In the genomic region with DNA sequence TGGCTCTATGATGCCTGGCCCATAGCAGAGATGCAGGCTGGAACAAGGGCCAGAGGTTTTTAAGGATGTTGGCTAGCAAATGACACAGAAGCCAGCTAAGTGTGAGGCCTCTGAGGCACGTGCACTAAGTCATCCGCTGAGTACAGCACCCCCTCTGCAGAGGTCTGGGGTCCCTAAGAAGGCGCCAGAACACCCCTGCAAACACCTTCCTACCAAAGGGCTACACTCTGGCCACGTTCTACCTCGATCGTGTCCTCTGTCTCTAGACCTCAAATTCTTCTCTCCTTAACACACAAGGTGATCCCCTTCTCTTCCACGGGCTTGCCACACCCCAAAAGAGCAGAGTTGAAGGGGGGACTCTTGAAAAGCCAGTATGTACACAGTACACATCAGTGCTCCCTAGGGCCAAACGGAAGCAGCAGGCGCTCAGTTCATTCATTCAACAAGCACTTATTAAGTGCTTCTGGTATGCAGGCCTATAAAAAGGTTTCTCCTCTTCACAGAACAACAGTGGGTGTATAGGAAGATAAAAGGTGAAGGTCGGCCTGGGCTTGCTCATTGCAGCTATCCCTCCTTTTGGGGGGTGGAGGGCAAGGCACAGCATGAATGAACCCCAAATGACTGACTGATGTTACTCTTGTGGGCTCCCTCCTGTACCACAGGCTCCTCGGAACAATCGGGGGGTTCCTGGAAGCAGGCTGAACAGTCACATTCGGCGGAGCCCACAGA, we compare ENCODE assay signal across 10 mouse cellular contexts. TPM values are rescaled to one million over a fixed set of nuclear protein-coding genes. Genes with fewer than 3 reads are reported as not detected.
DNase-seq lines count a peak whose midpoint lies in the region; ATAC-seq lines count a peak whose summit lies in the region.
"Had no signal": no experiment of that assay in that cellular context is flagged by ENCODE, and none has a peak within 500 bp of the region (broad histone marks: within the 10 kb centered on the region; RNA-seq: fewer than 3 reads in every experiment).

No protein-coding gene starts in this region.

- H3K9ac ChIP-seq in embryonic facial prominence, embryonic 11.5 days (replicated peaks; ENCODE audit: low read length): no peak overlapping the region
- no peak overlapping the region for H3K9ac ChIP-seq in hindbrain, embryonic 12.5 days
- 0 out of 2 replicates have a peak overlapping the region, but pooled peaks have one; percentile 19 for H3K9ac ChIP-seq in midbrain, embryonic 13.5 days (replicated peaks)

- H3K4me3 ChIP-seq in embryonic facial prominence, embryonic 11.5 days (ENCODE audit: low read depth, low read length): no peak overlapping the region
- no peak overlapping the region for H3K4me3 ChIP-seq in hindbrain, embryonic 12.5 days
- H3K4me3 ChIP-seq in midbrain, embryonic 13.5 days (replicated peaks): no peak overlapping the region

- H3K4me1 ChIP-seq in embryonic facial prominence, embryonic 11.5 days (ENCODE audit: control insufficient read depth, insufficient read depth, low read length): peaks cover 7% of the 10 kb centered on the region
- H3K4me1 ChIP-seq in hindbrain, embryonic 12.5 days: peaks cover 51% of the 10 kb centered on the region
- peaks cover 47% of the 10 kb centered on the region for H3K4me1 ChIP-seq in midbrain, embryonic 13.5 days (replicated peaks)

- 48% methylated on average over 14 of the region's 14 CpGs for WGBS in embryonic facial prominence, embryonic 11.5 days
- 33% methylated on average over 14 of the region's 14 CpGs for WGBS in hindbrain, embryonic 12.5 days
- 27% methylated on average over 14 of the region's 14 CpGs for WGBS in midbrain, embryonic 13.5 days

- peak; percentile 64 for DNase-seq in R1 (ENCODE audit: low read depth, low spot score)
- DNase-seq in embryonic facial prominence, embryonic 11.5 days (ENCODE audit: low spot score): no peak
- no peak for DNase-seq in embryo, embryonic 10.5 days (ENCODE audit: low spot score)
- no peak for DNase-seq in layer of hippocampus, adult 9-11 months
- no peak for DNase-seq in spleen, postnatal 4 days (ENCODE audit: low spot score in 2 of 2)
- DNase-seq: heart, postnatal 36 days; kidney, adult 9 months; thymus, postnatal 4 days had no signal

- H3K36me3 ChIP-seq in embryonic facial prominence, embryonic 11.5 days (replicated peaks; ENCODE audit: control insufficient read depth, insufficient read depth, low read depth, low read length): no peaks in the 10 kb centered on the region
- H3K36me3 ChIP-seq in hindbrain, embryonic 12.5 days: no peaks in the 10 kb centered on the region
- H3K36me3 ChIP-seq in midbrain, embryonic 13.5 days: no peaks in the 10 kb centered on the region

- no peaks in the 10 kb centered on the region for H3K9me3 ChIP-seq in embryonic facial prominence, embryonic 11.5 days (replicated peaks; ENCODE audit: control insufficient read depth, low read length)
- no peaks in the 10 kb centered on the region for H3K9me3 ChIP-seq in hindbrain, embryonic 12.5 days (replicated peaks)
- no peaks in the 10 kb centered on the region for H3K9me3 ChIP-seq in midbrain, embryonic 13.5 days

- ATAC-seq in embryonic facial prominence, embryonic 11.5 days (replicated peaks; ENCODE audit: insufficient number of reproducible peaks, low FRiP score, low TSS enrichment, low read depth): no peak
- ATAC-seq in hindbrain, embryonic 12.5 days (ENCODE audit: low FRiP score): no peak; the same call in 1 of the 2 replicates
- peak; percentile 51 for ATAC-seq in midbrain, embryonic 13.5 days

- no peak overlapping the region for H3K4me2 ChIP-seq in embryonic facial prominence, embryonic 11.5 days (ENCODE audit: low read depth, low read length)
- H3K4me2 ChIP-seq in hindbrain, embryonic 12.5 days (replicated peaks): peak overlapping the region; percentile 19; the same call in 1 of the 2 replicates
- H3K4me2 ChIP-seq in midbrain, embryonic 13.5 days (replicated peaks): no peak overlapping the region

- H3K27ac ChIP-seq in embryonic facial prominence, embryonic 11.5 days (replicated peaks; ENCODE audit: low read depth, low read length): 0 out of 2 replicates have a peak overlapping the region, but pooled peaks have one; percentile 47
- peak overlapping the region; percentile 86 for H3K27ac ChIP-seq in hindbrain, embryonic 12.5 days
- H3K27ac ChIP-seq in midbrain, embryonic 13.5 days: peak overlapping the region; percentile 74

- no peaks in the 10 kb centered on the region for H3K27me3 ChIP-seq in embryonic facial prominence, embryonic 11.5 days (ENCODE audit: control insufficient read depth, insufficient read depth, low read length)
- H3K27me3 ChIP-seq in hindbrain, embryonic 12.5 days: no peaks in the 10 kb centered on the region
- no peaks in the 10 kb centered on the region for H3K27me3 ChIP-seq in midbrain, embryonic 13.5 days

RNA-seq across cellular contexts. Expression of a gene that starts 59.1 kb away (rescaled TPM):
- 23.6 and 28.6 TPM in 2 replicates for polyA plus RNA-seq in embryonic facial prominence, embryonic 11.5 days (2014; fragmentation: Nextera tagmentation; extraction: Ambion mirVana)
- polyA plus RNA-seq in hindbrain, embryonic 12.5 days (2016; fragmentation: Nextera tagmentation; extraction: Ambion mirVana): 24.2 and 24.7 TPM in 2 replicates
- polyA plus RNA-seq in midbrain, embryonic 13.5 days (2015; fragmentation: Nextera tagmentation; extraction: Ambion mirVana): 7.9 and 9.7 TPM in 2 replicates
